Comparison of ENCODE assay signal across 13 mouse cellular contexts in the genomic region with DNA sequence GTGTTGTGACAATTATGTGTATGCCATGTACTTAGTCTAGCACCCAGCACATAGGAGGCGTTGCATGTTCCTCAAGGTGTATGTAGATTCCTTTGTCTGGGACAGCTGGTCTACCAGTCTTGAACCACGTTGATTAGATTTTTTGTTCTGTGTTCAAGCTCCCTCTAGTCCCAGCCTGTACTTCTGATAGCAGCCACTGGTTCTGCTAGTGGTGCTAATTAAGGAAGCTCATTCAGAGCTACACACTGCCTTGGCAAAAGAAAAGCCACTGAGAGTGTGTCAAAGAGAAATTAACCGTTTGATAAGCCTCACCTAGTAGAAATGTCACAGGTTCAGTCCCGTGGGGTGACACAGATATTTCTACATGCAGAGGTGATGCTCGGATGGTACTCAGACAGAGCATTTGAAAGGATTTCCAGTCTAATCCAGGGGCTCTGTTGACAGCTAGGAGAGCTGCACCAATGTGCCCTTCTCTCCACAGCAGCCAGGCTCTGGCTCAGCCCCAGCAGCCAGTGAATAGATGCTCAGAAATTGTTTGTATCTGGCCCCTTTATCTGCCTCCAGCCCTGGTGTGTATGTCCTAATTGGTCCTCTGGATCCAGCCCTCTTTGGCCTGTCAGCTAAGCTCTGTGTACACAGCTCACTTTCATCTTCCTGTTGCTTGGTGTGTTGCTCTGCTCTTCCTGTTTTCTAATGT.
A peak's percentile ranks its signal among the peaks of the same experiment; 100 is the strongest.
DNase-seq lines count a peak whose midpoint lies in the region; ATAC-seq lines count a peak whose summit lies in the region.
"Had no signal": no experiment of that assay in that cellular context is flagged by ENCODE, and none has a peak within 500 bp of the region (broad histone marks: within the 10 kb centered on the region; RNA-seq: fewer than 3 reads in every experiment).

No protein-coding gene starts in this region.

- H3K4me2 ChIP-seq in hindbrain, embryonic 15.5 days, result 0 out of 2 replicates have a peak overlapping the region, but pooled peaks have one; percentile 2
- H3K4me2 ChIP-seq: liver, embryonic 15.5 days had no signal

- no peak for DNase-seq in hindbrain, embryonic 10.5 days (ENCODE audit: low spot score)
- DNase-seq in frontal cortex, postnatal 36 days (ENCODE audit: low spot score in 2 of 2), result peak; percentile 41 to 57
- DNase-seq in left cerebral cortex, postnatal 10 days (ENCODE audit: extremely low spot score in 1 of 2, low spot score in 2 of 2), result peak; percentile 45 to 56
- DNase-seq in right cerebral cortex, postnatal 36 days (ENCODE audit: low spot score in 2 of 2), result peak; percentile 33 to 46
- no peak for DNase-seq in yolk sac, embryonic 10.5 days (ENCODE audit: low spot score)
- DNase-seq in urinary bladder, postnatal 4 days (ENCODE audit: low spot score in 2 of 2), result no peak
- DNase-seq in urinary bladder, adult 18-20 months (ENCODE audit: low spot score in 2 of 2), result no peak
- DNase-seq: cerebellum, adult 9-10 months; gastrocnemius, postnatal 25 days; kidney, adult 11 months had no signal

- H3K27ac ChIP-seq in hindbrain, embryonic 15.5 days (replicated peaks), result peak overlapping the region; percentile 55
- H3K27ac ChIP-seq in hindbrain, embryonic 10.5 days, result no peak overlapping the region
- H3K27ac ChIP-seq: liver, embryonic 15.5 days had no signal

- no peak overlapping the region for H3K4me3 ChIP-seq in hindbrain, embryonic 15.5 days
- no peak overlapping the region for H3K4me3 ChIP-seq in hindbrain, embryonic 10.5 days
- H3K4me3 ChIP-seq: liver, embryonic 15.5 days had no signal

- intact Hi-C loops in left cerebral cortex, postnatal 10 days (cut with DNase I), result no loop called here

- peaks cover 12% of the 10 kb centered on the region for H3K4me1 ChIP-seq in hindbrain, embryonic 15.5 days (replicated peaks)
- H3K4me1 ChIP-seq in hindbrain, embryonic 10.5 days (replicated peaks), result no peaks in the 10 kb centered on the region
- H3K4me1 ChIP-seq: liver, embryonic 15.5 days had no signal

- H3K9ac ChIP-seq in hindbrain, embryonic 15.5 days, result no peak overlapping the region
- H3K9ac ChIP-seq: liver, embryonic 15.5 days had no signal

- H3K9me3 ChIP-seq in hindbrain, embryonic 15.5 days, result no peaks in the 10 kb centered on the region
- no peaks in the 10 kb centered on the region for H3K9me3 ChIP-seq in hindbrain, embryonic 10.5 days
- H3K9me3 ChIP-seq: liver, embryonic 15.5 days had no signal

- 67% methylated on average over 5 of the region's 5 CpGs for WGBS in hindbrain, embryonic 15.5 days
- WGBS in hindbrain, embryonic 10.5 days, result 88% methylated on average over 5 of the region's 5 CpGs

- peak; percentile 88 for ATAC-seq in hindbrain, embryonic 15.5 days (ENCODE audit: low FRiP score, low read depth)
- ATAC-seq: CD4-positive, CD25-positive, alpha-beta regulatory T cell, adult 4 months had no signal

- H3K27me3 ChIP-seq in hindbrain, embryonic 15.5 days, result no peaks in the 10 kb centered on the region
- H3K27me3 ChIP-seq in hindbrain, embryonic 10.5 days (ENCODE audit: insufficient read depth, poor library complexity, severe bottlenecking), result no peaks in the 10 kb centered on the region
- H3K27me3 ChIP-seq: liver, embryonic 15.5 days had no signal

- H3K36me3 ChIP-seq in hindbrain, embryonic 15.5 days, result no peaks in the 10 kb centered on the region
- H3K36me3 ChIP-seq in hindbrain, embryonic 10.5 days, result no peaks in the 10 kb centered on the region
- H3K36me3 ChIP-seq: liver, embryonic 15.5 days had no signal

Comparison
In these comparisons a context has a peak if more than half of its experiments do, and no peak if none do; other contexts are left out.
1. DNase-seq: peak in frontal cortex, postnatal 36 days (2 of 2), left cerebral cortex, postnatal 10 days (2 of 2) and right cerebral cortex, postnatal 36 days (2 of 2); none in hindbrain, embryonic 10.5 days (single experiment), yolk sac, embryonic 10.5 days (single experiment), urinary bladder, postnatal 4 days (0 of 2) and urinary bladder, adult 18-20 months (0 of 2).